Mouse (Mus musculus) cortical plate, adult 2 months (tissue): ENCODE data around the gene Zfp408.

ENCODE experiments used
- CTCF ChIP-seq: fragments of 200-500 bp; IDR thresholded peaks from 2 replicates; pipeline ENCODE4 v1.5.1; 2011; ENCODE audit warnings: mild to moderate bottlenecking, control low read depth, low read length; ENCODE audit not compliant: insufficient read depth; ENCODE audit errors: extremely low read depth
- POLR2A ChIP-seq: fragments of 200-500 bp; IDR thresholded peaks from 2 replicates; pipeline ENCODE4 v1.6.1; 2011; ENCODE audit warnings: mild to moderate bottlenecking, low read length, control low read depth; ENCODE audit not compliant: insufficient read depth; ENCODE audit errors: extremely low read depth

- TF ChIP-seq CTCF (no peak), POLR2A (no peak)
Observed at GRCm38 (mm10) chr2:91676961-91677360, 27.4 kb upstream of the Zfp408 start.
